Mouse (Mus musculus): ENCODE measurements around the gene Tbc1d9.

DNA sequence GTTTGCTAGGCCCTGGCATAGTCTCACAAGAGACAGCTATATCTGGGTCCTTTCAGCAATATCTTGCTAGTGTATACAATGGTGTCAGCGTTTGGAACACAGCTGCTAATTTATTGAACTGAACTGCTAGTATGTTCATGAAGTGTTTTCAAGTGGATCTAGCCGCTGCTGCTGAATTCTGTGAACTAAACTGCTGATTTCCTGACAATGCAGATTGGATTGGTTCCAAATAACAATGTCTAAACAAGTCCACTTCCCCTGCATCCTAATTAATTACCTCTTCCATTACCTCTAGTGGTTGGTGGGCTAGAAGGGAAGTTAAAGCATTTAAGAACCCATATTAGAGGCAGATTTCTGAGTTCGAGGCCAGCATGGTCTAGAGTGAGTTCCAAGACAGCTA is 19.7 kb upstream of the Tbc1d9 start:
- TF ChIP-seq GATA1 (IDR thresholded peaks at IDR 0.05; ENCODE audit: borderline replicate concordance, low read length) (no peak), FLI1 (IDR thresholded peaks at IDR 0.05; ENCODE audit: low read length) (no peak)

All from megakaryocyte, embryonic 14.5 days (primary cell).